Mouse (Mus musculus) bone marrow, adult 2 months (tissue): ENCODE measurements around the gene S100pbp.

Experiments used
- CTCF ChIP-seq: fragments of 200-500 bp; IDR thresholded peaks from 2 replicates; pipeline ENCODE4 v1.5.1; 2011; ENCODE audit warnings: low read length, control low read depth; ENCODE audit not compliant: control insufficient read depth, insufficient read depth
- POLR2A ChIP-seq: fragments of 200-500 bp; IDR thresholded peaks from 2 replicates; pipeline ENCODE4 v1.6.1; 2011; ENCODE audit warnings: low read depth, mild to moderate bottlenecking, control low read depth, low read length, borderline replicate concordance; ENCODE audit not compliant: control insufficient read depth

DNA sequence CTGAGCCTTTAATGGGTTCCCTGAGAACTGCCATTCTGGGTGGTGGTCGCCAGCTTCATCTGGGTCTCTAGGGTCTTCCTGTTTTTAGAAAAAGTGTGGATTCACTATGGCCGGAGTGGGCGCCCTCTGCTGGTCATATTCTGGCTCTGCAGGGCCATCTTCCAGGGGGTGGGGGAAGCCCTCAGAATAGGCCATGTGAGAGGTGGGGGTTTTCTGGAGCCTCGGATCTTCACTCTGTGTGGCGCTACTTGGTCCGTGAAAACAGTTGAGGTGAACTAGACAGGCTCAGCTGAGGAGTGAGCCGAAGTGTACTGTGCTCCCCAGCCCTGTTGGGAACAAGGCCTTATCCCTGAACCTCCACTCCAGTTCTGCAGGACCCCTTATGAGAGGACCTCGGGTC lies 59.4 kb downstream of the S100pbp start:
- TF ChIP-seq POLR2A = no peak
- peak; percentile 70 for TF ChIP-seq CTCF
